Mouse (Mus musculus) layer of hippocampus, postnatal 36 days (tissue): Measurements from ENCODE around the gene Rad51d. TPM values are rescaled to one million over a fixed set of nuclear protein-coding genes. Genes with fewer than 3 reads are reported as not detected.

Experiments
- total RNA-seq, 2 experiments: library from RNA; stranded (reverse); gene quantifications; 2 replicates each; pipeline ENCODE4 v1.2.3; 2021

Rad51d gene
- total RNA-seq, 2 experiments from 2014 or later: 14.1 to 15.7 TPM

Other genes starting within 250 kb of the Rad51d start
- gene Cct6b, start 126.3 kb downstream of the Rad51d start, total RNA-seq: under 1 TPM in 1 of 2 experiments, not detected in 1; 0.20 TPM
- gene Zfp830, start 126.3 kb downstream of the Rad51d start, total RNA-seq: 10 to 100 TPM; 15.9 to 17.4 TPM
- gene Lig3, start 109.5 kb downstream of the Rad51d start, total RNA-seq: 10 to 100 TPM; 23.6 to 26.3 TPM
- 10 to 100 TPM; 10.7 to 11.7 TPM for gene Rffl, start 19.4 kb downstream of the Rad51d start, total RNA-seq
- gene Fndc8, start 1.5 kb upstream of the Rad51d start, total RNA-seq: not detected
- 10 to 100 TPM; 44.6 to 49.0 TPM for gene Nle1, start 17.8 kb upstream of the Rad51d start, total RNA-seq
- gene Unc45b, start 19.9 kb upstream of the Rad51d start, total RNA-seq: 1 to 10 TPM; 1.6 to 2.3 TPM
- 1 to 10 TPM; 3.5 to 4.6 TPM for gene Slfn5, start 60.7 kb upstream of the Rad51d start, total RNA-seq
- gene Slfn9, start 101.2 kb upstream of the Rad51d start, total RNA-seq: under 1 TPM; 0.25 to 0.40 TPM
- gene Slfn8, start 130.2 kb upstream of the Rad51d start, total RNA-seq: under 1 TPM; 0.32 to 0.68 TPM
- under 1 TPM; 0.60 to 0.83 TPM for gene Slfn2, start 174.5 kb upstream of the Rad51d start, total RNA-seq
- not detected for gene Slfn1, start 226.2 kb upstream of the Rad51d start, total RNA-seq